Comparison of ENCODE assay signal across 8 mouse cellular contexts in the genomic region with DNA sequence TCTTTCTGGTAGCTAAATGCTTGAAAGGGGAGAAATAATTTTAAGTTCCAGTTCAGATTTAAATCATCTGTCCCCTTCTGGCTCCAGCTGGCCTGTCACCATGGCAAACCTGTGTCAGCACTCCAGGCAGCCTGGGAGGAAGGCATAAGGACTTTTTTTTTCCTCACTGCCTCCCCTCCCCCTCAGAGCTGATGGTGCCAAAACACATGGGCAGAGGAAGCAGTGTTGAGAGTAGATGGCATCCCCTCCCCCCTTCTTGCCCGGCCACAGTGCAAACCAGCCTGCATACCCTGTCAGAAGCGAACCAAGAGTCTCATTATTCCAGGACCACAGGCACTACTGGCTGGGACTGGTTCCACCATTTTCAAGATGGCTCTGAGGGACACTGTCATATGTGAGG.
DNase-seq lines count a peak whose midpoint lies in the region; ATAC-seq lines count a peak whose summit lies in the region.
"Had no signal": no experiment of that assay in that cellular context is flagged by ENCODE, and none has a peak within 500 bp of the region (broad histone marks: within the 10 kb centered on the region; RNA-seq: fewer than 3 reads in every experiment).

No protein-coding gene starts in this region.

- H3K4me1 ChIP-seq in lung, embryonic 15.5 days, result peaks cover 44% of the 10 kb centered on the region
- H3K4me1 ChIP-seq in hindbrain, embryonic 12.5 days, result peaks cover 57% of the 10 kb centered on the region

- no peaks in the 10 kb centered on the region for H3K9me3 ChIP-seq in lung, embryonic 15.5 days
- no peaks in the 10 kb centered on the region for H3K9me3 ChIP-seq in hindbrain, embryonic 12.5 days (replicated peaks)
- H3K9me3 ChIP-seq: megakaryocyte, embryonic 14.5 days had no signal

- ATAC-seq in lung, embryonic 15.5 days (ENCODE audit: borderline replicate concordance, extremely low read depth, low FRiP score, low TSS enrichment), result peak; percentile 15; the same call in 1 of the 2 replicates
- ATAC-seq in hindbrain, embryonic 12.5 days (ENCODE audit: low FRiP score), result peak; percentile 82

- no peak for DNase-seq in lung, postnatal 14 days
- DNase-seq in left cerebral cortex, postnatal 4 days, result peak; percentile 92
- peak; percentile 48 for DNase-seq in right cerebral cortex, postnatal 14 days
- DNase-seq in spleen, postnatal 4 days (ENCODE audit: low spot score in 2 of 2), result no peak
- DNase-seq in spleen, adult 18-20 months, result no peak

- no peak overlapping the region for H3K4me2 ChIP-seq in lung, embryonic 15.5 days
- H3K4me2 ChIP-seq in hindbrain, embryonic 12.5 days (replicated peaks), result no peak overlapping the region

- no peak overlapping the region for H3K4me3 ChIP-seq in lung, embryonic 15.5 days
- no peak overlapping the region for H3K4me3 ChIP-seq in hindbrain, embryonic 12.5 days
- H3K4me3 ChIP-seq: megakaryocyte, embryonic 14.5 days had no signal

- H3K36me3 ChIP-seq in lung, embryonic 15.5 days, result no peaks in the 10 kb centered on the region
- H3K36me3 ChIP-seq in hindbrain, embryonic 12.5 days, result no peaks in the 10 kb centered on the region

- 40% methylated on average over 2 of the region's 2 CpGs for WGBS in lung, embryonic 15.5 days
- WGBS in hindbrain, embryonic 12.5 days, result 17% methylated on average over 2 of the region's 2 CpGs

- H3K27me3 ChIP-seq in lung, embryonic 15.5 days, result no peaks in the 10 kb centered on the region
- H3K27me3 ChIP-seq in hindbrain, embryonic 12.5 days, result no peaks in the 10 kb centered on the region

- intact Hi-C loops in left cerebral cortex, postnatal 4 days (cut with DNase I), result no loop called here

- no peak overlapping the region for H3K27ac ChIP-seq in lung, embryonic 15.5 days
- peak overlapping the region; percentile 64 for H3K27ac ChIP-seq in hindbrain, embryonic 12.5 days

- H3K9ac ChIP-seq in lung, embryonic 15.5 days, result no peak overlapping the region
- H3K9ac ChIP-seq in hindbrain, embryonic 12.5 days, result no peak overlapping the region

Comparison
In these comparisons a context has a peak if more than half of its experiments do, and no peak if none do; other contexts are left out.
1. DNase-seq: peak in left cerebral cortex, postnatal 4 days (single experiment) and right cerebral cortex, postnatal 14 days (single experiment); none in lung, postnatal 14 days (single experiment), spleen, postnatal 4 days (0 of 2) and spleen, adult 18-20 months (0 of 2).